Mouse (Mus musculus) layer of hippocampus, postnatal 10 days (tissue): ENCODE data around the gene Lrrc8d. TPM values are rescaled to one million over a fixed set of nuclear protein-coding genes. Genes with fewer than 3 reads are reported as not detected.
"Not testable (repeated sequence)": the region's sequence is repeated elsewhere in the genome, so short reads cannot be mapped to it uniquely, and the experiment has no call there.

Source experiments
- DNase-seq, 2 experiments: peaks; one replicate each; pipeline ENCODE4 v3.0.0; 2021; ENCODE audit warnings: low spot score in 2 of 2
- total RNA-seq, 2 experiments: library from RNA; stranded (reverse); gene quantifications; 2 replicates each; pipeline ENCODE4 v1.2.3; 2021

Gene Lrrc8d
- total RNA-seq, 2 experiments from 2014 or later = 57.7 to 59.4 TPM

GRCm38 (mm10) chr5:105857486-105857885, 157.7 kb downstream of the Lrrc8d start:
- DNase-seq = no peak

- DNase-seq = no peak
Observed at GRCm38 (mm10) chr5:105858754-105859694, 159.3 kb downstream of the Lrrc8d start.

- DNase-seq = no peak
Observed at GRCm38 (mm10) chr5:105859716-105860460, 160.1 kb downstream of the Lrrc8d start.

- DNase-seq = no peak
Observed at GRCm38 (mm10) chr5:105860461-105860835, 160.7 kb downstream of the Lrrc8d start.

- DNase-seq = no peak
Observed at GRCm38 (mm10) chr5:105861616-105862015, 161.8 kb downstream of the Lrrc8d start.

- DNase-seq = not testable (repeated sequence)
Observed at GRCm38 (mm10) chr5:105865110-105865628, 165.4 kb downstream of the Lrrc8d start.

- DNase-seq = no peak
Observed at GRCm38 (mm10) chr5:105867427-105867826, 167.7 kb downstream of the Lrrc8d start.

GRCm38 (mm10) chr5:105867841-105868447, 168.2 kb downstream of the Lrrc8d start:
- no peak for DNase-seq

GRCm38 (mm10) chr5:105868593-105868992, 168.8 kb downstream of the Lrrc8d start:
- peak; percentile 88 to 90 for DNase-seq

GRCm38 (mm10) chr5:105869739-105870138, 170.0 kb downstream of the Lrrc8d start:
- DNase-seq = no peak

GRCm38 (mm10) chr5:105871140-105871539, 171.4 kb downstream of the Lrrc8d start:
- DNase-seq = no peak

GRCm38 (mm10) chr5:105872176-105872575, 172.4 kb downstream of the Lrrc8d start:
- no peak for DNase-seq

- DNase-seq = no peak
Observed at GRCm38 (mm10) chr5:105872916-105873315, 173.1 kb downstream of the Lrrc8d start.

GRCm38 (mm10) chr5:105873774-105874173, 174.0 kb downstream of the Lrrc8d start:
- no peak for DNase-seq

- DNase-seq = no peak
Observed at GRCm38 (mm10) chr5:105874476-105874875, 174.7 kb downstream of the Lrrc8d start.

- DNase-seq = peak; percentile 83 to 88
Observed at GRCm38 (mm10) chr5:105876068-105876924, 176.5 kb downstream of the Lrrc8d start, which contains the start of gene Zfp326. TSS of gene Zfp326 (plus strand) at chr5:105876565.

GRCm38 (mm10) chr5:105876925-105877774, 177.4 kb downstream of the Lrrc8d start:
- DNase-seq = peak in 1 of 2 experiments; percentile 41
